Mouse (Mus musculus) natural killer cell, adult 2 months (primary cell): ENCODE measurements around the gene Sdad1.

Experiments
- DNase-seq, 2 experiments: peaks; one replicate each; pipeline ENCODE4 v3.0.0; 2022; ENCODE audit warnings: low spot score in 2 of 2

Sdad1 gene

DNA sequence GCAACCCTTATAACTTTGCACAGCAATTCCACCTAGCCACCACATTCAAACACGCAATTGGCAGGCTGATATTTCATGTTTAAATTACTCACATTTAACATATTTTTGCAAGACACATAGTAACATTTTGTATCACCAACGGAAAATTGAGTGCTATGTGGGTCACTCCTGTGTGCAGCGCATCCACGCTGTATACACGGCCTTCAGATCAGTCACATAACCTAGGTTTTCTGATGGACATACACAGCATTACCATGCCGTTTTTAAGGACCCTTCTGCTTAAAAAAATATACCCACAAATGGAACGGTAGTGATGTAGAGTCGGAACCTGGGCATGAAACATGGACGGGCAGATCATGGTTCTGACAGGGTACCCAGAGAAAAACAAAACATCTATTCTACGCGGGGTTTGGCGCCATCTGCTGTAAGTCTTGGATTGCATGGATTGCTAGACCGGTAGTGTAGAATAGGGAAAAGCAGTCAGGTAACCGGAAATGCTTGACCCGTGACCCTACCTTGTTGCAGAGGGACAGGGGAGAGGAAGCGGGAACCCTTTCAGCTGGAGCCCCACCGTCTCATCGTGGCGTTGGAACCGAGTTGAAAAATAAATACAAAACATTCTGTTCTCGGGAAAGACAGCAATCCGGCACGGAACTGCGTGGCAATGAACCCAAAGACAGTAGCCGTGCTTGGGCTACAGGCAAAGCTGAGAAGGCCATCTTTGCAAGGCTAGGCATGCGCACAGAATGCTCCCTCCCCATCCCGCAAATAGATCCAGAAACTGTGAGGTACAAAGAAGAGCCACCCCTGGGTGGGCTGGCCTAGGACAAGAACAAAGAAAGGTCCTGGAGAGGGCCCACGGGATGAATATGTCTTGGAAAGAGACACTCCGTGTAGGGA, 70.7 kb downstream of the Sdad1 start:
- DNase-seq, result no peak

DNA sequence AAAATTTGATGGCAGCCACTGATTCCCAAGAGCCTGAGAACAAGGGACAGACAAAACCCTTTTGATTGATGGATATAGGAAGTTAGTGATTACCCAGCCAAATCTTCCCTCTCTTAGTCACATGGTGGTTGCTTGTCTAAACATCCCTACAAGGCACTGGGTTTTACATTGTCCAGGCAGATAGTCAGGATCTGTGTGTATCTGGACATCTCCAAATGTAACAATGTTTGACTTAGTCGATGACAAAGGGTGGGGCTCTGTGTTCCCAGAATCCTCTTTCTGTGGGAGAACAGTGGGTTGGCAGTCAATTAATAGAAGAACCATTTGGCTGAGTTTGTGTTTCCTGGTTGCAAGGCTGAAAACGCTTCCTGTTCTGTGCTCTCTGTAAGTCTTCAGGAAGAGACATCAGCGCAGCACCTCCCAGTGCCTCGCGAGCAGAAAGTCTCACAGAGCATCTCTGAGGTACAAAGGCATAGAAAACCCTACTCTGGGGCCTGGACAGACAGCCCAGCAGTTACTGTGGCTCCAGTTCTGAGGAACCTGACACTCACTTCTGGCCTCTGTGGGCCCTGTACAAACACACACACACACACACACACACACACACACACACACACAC, 75.2 kb downstream of the Sdad1 start:
- no peak for DNase-seq
